Mouse (Mus musculus): ENCODE measurements around the gene Taar7f.
"Not testable (repeated sequence)": the region's sequence is repeated elsewhere in the genome, so short reads cannot be mapped to it uniquely, and the experiment has no call there.

- not testable (repeated sequence) for TF ChIP-seq CTCF, EP300 (IDR thresholded peaks at IDR 0.05; ENCODE audit: low read depth)
Observed at GRCm38 (mm10) chr10:24074751-24075150, 25.4 kb downstream of the Taar7f start.

All from liver, postnatal 0 days (tissue).